Mouse (Mus musculus) heart, embryonic 13.5 days (tissue): ENCODE results near the gene Sowahc. TPM values are rescaled to one million over a fixed set of nuclear protein-coding genes. Genes with fewer than 3 reads are reported as not detected.

Experiments
- ATAC-seq: fragments of 200-750 bp; cut with Nextera tagmentation; 2 replicates; pipeline ENCODE4 v1.8.0; 2017; ENCODE audit warnings: moderate TSS enrichment; ENCODE audit not compliant: insufficient number of reproducible peaks, low FRiP score, low TSS enrichment; ENCODE audit errors: extremely low read depth
- H3K27ac ChIP-seq: fragments of 300-500 bp; sonication (generic); replicated peaks from 2 replicates; pipeline ENCODE4 v1.5.1; 2015; ENCODE audit warnings: moderate library complexity, mild to moderate bottlenecking, inconsistent platforms
- H3K27me3 ChIP-seq: fragments of 300-500 bp; sonication (generic); replicated peaks from 2 replicates; pipeline ENCODE4 v1.6.1; 2015; ENCODE audit warnings: mild to moderate bottlenecking, inconsistent platforms
- H3K36me3 ChIP-seq: fragments of 300-500 bp; sonication (generic); 2 replicates; pipeline ENCODE4 v1.6.1; 2015; ENCODE audit warnings: mild to moderate bottlenecking, inconsistent platforms
- H3K4me1 ChIP-seq: fragments of 300-500 bp; sonication (generic); 2 replicates; pipeline ENCODE4 v1.6.1; 2015; ENCODE audit warnings: inconsistent platforms
- H3K4me2 ChIP-seq: fragments of 300-500 bp; sonication (generic); 2 replicates; pipeline ENCODE4 v1.6.1; 2015; ENCODE audit warnings: inconsistent platforms, mild to moderate bottlenecking, moderate library complexity
- H3K4me3 ChIP-seq: fragments of 300-500 bp; sonication (generic); 2 replicates; pipeline ENCODE4 v1.5.1; 2015; ENCODE audit warnings: moderate library complexity, mild to moderate bottlenecking, inconsistent platforms
- H3K9ac ChIP-seq: fragments of 300-500 bp; sonication (generic); 2 replicates; pipeline ENCODE4 v1.6.1; 2015; ENCODE audit warnings: inconsistent platforms, mild to moderate bottlenecking, moderate library complexity
- H3K9me3 ChIP-seq: fragments of 300-500 bp; sonication (generic); 2 replicates; pipeline ENCODE4 v1.6.1; 2016; ENCODE audit warnings: inconsistent platforms
- WGBS: fragments of 180-500 bp; shearing (Covaris S2); methylation state at CpG from one replicate; pipeline ENCODE4 v1.1.7; 2015; ENCODE audit warnings: mixed read lengths; 5-methylcytosine and 5-hydroxymethylcytosine counted together
- polyA plus RNA-seq: library from polyadenylated mRNA; unstranded; fragments of >200 nt; fragmentation: Nextera tagmentation; extraction: Ambion mirVana; gene quantifications from 2 replicates; pipeline ENCODE4 v1.2.1, GENCODE M21; 2015

The Sowahc gene
- polyA plus RNA-seq, 1 experiment from 2014 or later, result 2.7 TPM

GRCm38 (mm10) chr10:59256533-59256932 is 34.8 kb downstream of the Sowahc start:
- no peak for ATAC-seq
- no peak overlapping the region for H3K27ac ChIP-seq
- H3K27me3 ChIP-seq, result no peaks in the 10 kb centered on the region
- H3K4me1 ChIP-seq, result peaks cover 23% of the 10 kb centered on the region
- H3K9ac ChIP-seq, result no peak overlapping the region
- no peak overlapping the region for H3K4me2 ChIP-seq
- no peaks in the 10 kb centered on the region for H3K36me3 ChIP-seq
- no peak overlapping the region for H3K4me3 ChIP-seq
- WGBS, result 76% methylated on average over 2 of the region's 2 CpGs
- H3K9me3 ChIP-seq, result no peaks in the 10 kb centered on the region

DNA sequence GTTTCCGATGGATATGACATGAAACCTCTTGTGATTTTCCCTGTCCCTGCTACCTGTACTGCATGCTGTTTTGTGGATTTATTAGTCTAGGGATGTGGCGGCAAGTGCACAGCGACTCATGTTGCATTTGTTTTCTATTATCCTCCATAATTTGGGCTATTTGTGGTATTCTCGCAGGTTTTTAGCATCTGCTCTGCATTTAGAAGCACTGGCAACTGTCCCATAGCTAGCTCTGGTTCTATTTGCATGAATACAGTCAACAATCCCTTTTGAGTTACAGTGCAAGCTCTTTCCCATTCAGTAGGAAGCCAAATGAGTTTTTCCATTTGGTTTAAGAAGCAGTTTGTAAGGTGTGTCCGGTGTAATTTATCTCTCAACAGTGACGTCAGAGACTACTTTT is 37.8 kb downstream of the Sowahc start:
- no peak overlapping the region for H3K4me2 ChIP-seq
- WGBS, result 83% methylated on average over 6 of the region's 6 CpGs
- no peak overlapping the region for H3K9ac ChIP-seq
- H3K36me3 ChIP-seq, result no peaks in the 10 kb centered on the region
- no peaks in the 10 kb centered on the region for H3K27me3 ChIP-seq
- no peak overlapping the region for H3K27ac ChIP-seq
- no peak for ATAC-seq
- peaks cover 15% of the 10 kb centered on the region for H3K4me1 ChIP-seq
- H3K4me3 ChIP-seq, result no peak overlapping the region
- no peaks in the 10 kb centered on the region for H3K9me3 ChIP-seq

DNA sequence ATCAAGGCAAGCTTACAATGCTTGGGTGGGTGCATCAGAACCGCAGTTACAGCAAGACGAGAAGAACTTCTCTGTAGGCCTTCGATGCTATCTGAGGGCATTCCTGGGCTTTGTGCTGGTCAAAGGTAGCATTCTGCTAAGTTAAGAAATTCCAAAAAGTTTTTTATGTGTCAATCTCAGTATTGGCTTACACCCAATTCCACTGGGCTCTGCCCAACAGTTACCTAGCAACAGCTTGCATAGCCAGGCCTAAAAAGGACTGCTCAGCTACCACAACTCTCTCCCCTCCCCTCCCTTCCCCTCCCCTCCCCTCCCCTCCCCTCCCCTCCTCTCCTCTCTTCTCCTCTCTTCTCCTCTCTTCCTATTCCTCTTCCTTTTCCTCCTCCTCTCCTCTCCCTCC is 39.9 kb downstream of the Sowahc start:
- ATAC-seq, result no peak

DNA sequence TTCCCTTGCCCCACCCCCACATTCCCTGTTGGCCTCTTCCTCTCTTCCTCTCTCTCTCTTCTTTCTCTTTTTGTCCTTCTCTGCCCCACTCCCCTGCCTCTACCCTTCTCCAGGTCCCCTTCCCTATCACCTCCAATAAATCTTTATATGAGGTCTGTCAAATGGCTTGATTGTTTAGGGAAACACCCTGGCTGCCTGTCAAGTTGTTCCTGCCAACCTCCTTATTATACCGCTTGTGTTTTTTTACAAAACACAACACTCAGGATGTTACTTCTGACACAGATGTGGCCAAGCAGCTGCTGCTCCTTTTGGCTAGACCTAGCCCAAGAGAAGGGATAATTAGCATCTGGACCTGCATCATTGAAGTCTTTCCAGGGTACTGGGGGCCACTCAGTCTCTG is 40.3 kb downstream of the Sowahc start:
- Histone ChIP-seq H3K27me3 (no peaks in the 10 kb centered on the region), H3K36me3 (no peaks in the 10 kb centered on the region), H3K4me1 (peaks cover 19% of the 10 kb centered on the region), H3K9me3 (no peaks in the 10 kb centered on the region), H3K4me2 (no peak overlapping the region), H3K9ac (no peak overlapping the region), H3K4me3 (no peak overlapping the region), H3K27ac (no peak overlapping the region)
- ATAC-seq, result no peak
- WGBS, result 83% methylated on average over 1 of the region's 1 CpGs

More for the DNA sequence above, 39.9 kb downstream of the Sowahc start:
- WGBS, result 68% methylated on average over 3 of the region's 3 CpGs
- H3K4me2 ChIP-seq, result no peak overlapping the region
- H3K36me3 ChIP-seq, result no peaks in the 10 kb centered on the region
- no peaks in the 10 kb centered on the region for H3K9me3 ChIP-seq
- peaks cover 19% of the 10 kb centered on the region for H3K4me1 ChIP-seq
- H3K9ac ChIP-seq, result no peak overlapping the region
- no peak overlapping the region for H3K4me3 ChIP-seq
- H3K27me3 ChIP-seq, result no peaks in the 10 kb centered on the region
- H3K27ac ChIP-seq, result no peak overlapping the region

DNA sequence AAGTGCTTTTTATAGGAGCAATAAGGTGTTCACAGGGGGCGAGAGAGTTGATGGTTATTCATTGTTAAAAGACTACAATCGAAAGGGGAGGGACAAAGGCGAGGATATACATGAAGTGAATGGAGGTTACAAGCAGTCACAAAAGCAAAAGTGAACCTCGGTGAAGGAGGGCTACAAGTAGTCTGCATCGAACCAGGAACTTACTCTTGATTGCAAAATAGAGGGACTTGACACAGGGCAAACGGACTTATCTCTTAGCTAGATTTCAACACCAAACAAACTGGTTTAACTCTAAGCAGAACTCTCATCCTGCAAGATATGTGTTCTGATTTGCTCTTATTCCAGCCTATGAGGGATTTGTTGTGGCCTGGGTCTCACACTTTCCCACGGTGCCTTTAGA is 41.2 kb downstream of the Sowahc start:
- Histone ChIP-seq H3K36me3 (no peaks in the 10 kb centered on the region), H3K4me3 (no peak overlapping the region), H3K27ac (no peak overlapping the region), H3K9me3 (no peaks in the 10 kb centered on the region), H3K9ac (no peak overlapping the region), H3K4me1 (peaks cover 19% of the 10 kb centered on the region), H3K27me3 (no peaks in the 10 kb centered on the region), H3K4me2 (no peak overlapping the region)
- 59% methylated on average over 7 of the region's 7 CpGs for WGBS
- no peak for ATAC-seq

- no peak overlapping the region for H3K9ac ChIP-seq
- H3K4me2 ChIP-seq, result peak overlapping the region; percentile 22
- peaks cover 19% of the 10 kb centered on the region for H3K4me1 ChIP-seq
- H3K27me3 ChIP-seq, result no peaks in the 10 kb centered on the region
- 29% methylated on average over 7 of the region's 7 CpGs for WGBS
- H3K27ac ChIP-seq, result peak overlapping the region; percentile 45; the same call in 1 of the 2 replicates
- H3K4me3 ChIP-seq, result no peak overlapping the region
- H3K9me3 ChIP-seq, result no peaks in the 10 kb centered on the region
- H3K36me3 ChIP-seq, result no peaks in the 10 kb centered on the region
- ATAC-seq, result no peak
Observed at GRCm38 (mm10) chr10:59265067-59265466, 43.3 kb downstream of the Sowahc start.

GRCm38 (mm10) chr10:59265674-59266073 is 43.9 kb downstream of the Sowahc start:
- Histone ChIP-seq H3K4me3 (no peak overlapping the region), H3K9ac (no peak overlapping the region), H3K27me3 (no peaks in the 10 kb centered on the region), H3K9me3 (no peaks in the 10 kb centered on the region), H3K4me2 (no peak overlapping the region), H3K4me1 (peaks cover 19% of the 10 kb centered on the region), H3K36me3 (no peaks in the 10 kb centered on the region), H3K27ac (peak overlapping the region; percentile 51)
- no peak for ATAC-seq
- 38% methylated on average over 4 of the region's 4 CpGs for WGBS

DNA sequence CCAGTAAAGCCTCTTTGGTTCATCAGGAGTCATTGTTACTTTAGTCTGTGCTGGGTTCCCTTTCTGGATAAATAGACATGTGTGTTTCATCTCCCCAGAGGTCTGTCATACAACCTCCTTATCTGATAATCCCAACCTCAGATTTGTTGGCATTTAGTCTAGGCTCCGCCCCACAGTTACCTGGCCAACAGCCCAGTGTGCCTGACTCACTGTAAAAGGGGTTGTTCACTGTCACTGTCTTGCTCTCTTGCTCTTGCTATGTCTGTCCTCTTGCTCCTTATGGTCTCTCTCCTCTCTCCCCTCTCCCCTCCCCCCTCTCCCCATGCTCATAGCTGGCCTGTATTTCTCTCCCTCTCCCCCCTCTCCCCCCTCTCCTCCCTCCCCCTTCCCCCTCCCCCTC is 44.3 kb downstream of the Sowahc start:
- 68% methylated on average over 1 of the region's 1 CpGs for WGBS
- Histone ChIP-seq H3K9me3 (no peaks in the 10 kb centered on the region), H3K27me3 (no peaks in the 10 kb centered on the region), H3K36me3 (no peaks in the 10 kb centered on the region), H3K4me3 (no peak overlapping the region), H3K4me2 (no peak overlapping the region), H3K4me1 (peaks cover 19% of the 10 kb centered on the region), H3K27ac (peak overlapping the region; percentile 51), H3K9ac (no peak overlapping the region)
- no peak for ATAC-seq

DNA sequence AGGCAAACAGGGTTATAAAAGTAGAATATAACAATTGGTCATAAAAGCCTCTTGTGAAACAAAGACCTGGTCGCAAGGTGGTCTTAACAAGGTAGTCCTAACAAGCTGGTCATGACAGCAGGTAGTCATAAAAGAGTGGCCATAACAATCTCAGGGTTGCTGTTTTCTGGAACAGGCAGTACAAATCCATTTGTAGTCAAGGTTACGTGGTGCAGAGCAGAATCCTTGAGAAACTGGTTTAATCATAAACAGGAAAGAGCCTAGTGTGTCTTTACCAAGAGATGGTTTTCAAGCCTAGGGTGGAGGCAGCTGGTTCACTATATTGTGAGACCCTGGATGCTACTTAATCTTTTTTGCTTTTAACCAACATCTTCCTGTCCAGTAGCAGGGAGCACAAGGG is 45.5 kb downstream of the Sowahc start:
- no peaks in the 10 kb centered on the region for H3K9me3 ChIP-seq
- ATAC-seq, result no peak
- peaks cover 15% of the 10 kb centered on the region for H3K4me1 ChIP-seq
- H3K36me3 ChIP-seq, result no peaks in the 10 kb centered on the region
- no peak overlapping the region for H3K4me2 ChIP-seq
- H3K9ac ChIP-seq, result no peak overlapping the region
- H3K4me3 ChIP-seq, result no peak overlapping the region
- no peaks in the 10 kb centered on the region for H3K27me3 ChIP-seq
- WGBS, result 82% methylated on average over 2 of the region's 2 CpGs
- H3K27ac ChIP-seq, result no peak overlapping the region

GRCm38 (mm10) chr10:59268109-59268508 is 46.4 kb downstream of the Sowahc start:
- H3K36me3 ChIP-seq, result no peaks in the 10 kb centered on the region
- ATAC-seq, result no peak
- H3K27ac ChIP-seq, result no peak overlapping the region
- 36% methylated on average over 4 of the region's 4 CpGs for WGBS
- no peak overlapping the region for H3K4me3 ChIP-seq
- no peaks in the 10 kb centered on the region for H3K27me3 ChIP-seq
- peaks cover 15% of the 10 kb centered on the region for H3K4me1 ChIP-seq
- H3K4me2 ChIP-seq, result no peak overlapping the region
- no peak overlapping the region for H3K9ac ChIP-seq
- H3K9me3 ChIP-seq, result no peaks in the 10 kb centered on the region

GRCm38 (mm10) chr10:59268754-59269153 is 47.0 kb downstream of the Sowahc start:
- ATAC-seq, result no peak
- Histone ChIP-seq H3K4me3 (no peak overlapping the region), H3K9ac (no peak overlapping the region), H3K36me3 (no peaks in the 10 kb centered on the region), H3K27me3 (no peaks in the 10 kb centered on the region), H3K4me2 (no peak overlapping the region), H3K27ac (no peak overlapping the region), H3K4me1 (peaks cover 15% of the 10 kb centered on the region), H3K9me3 (no peaks in the 10 kb centered on the region)
- 54% methylated on average over 3 of the region's 3 CpGs for WGBS

DNA sequence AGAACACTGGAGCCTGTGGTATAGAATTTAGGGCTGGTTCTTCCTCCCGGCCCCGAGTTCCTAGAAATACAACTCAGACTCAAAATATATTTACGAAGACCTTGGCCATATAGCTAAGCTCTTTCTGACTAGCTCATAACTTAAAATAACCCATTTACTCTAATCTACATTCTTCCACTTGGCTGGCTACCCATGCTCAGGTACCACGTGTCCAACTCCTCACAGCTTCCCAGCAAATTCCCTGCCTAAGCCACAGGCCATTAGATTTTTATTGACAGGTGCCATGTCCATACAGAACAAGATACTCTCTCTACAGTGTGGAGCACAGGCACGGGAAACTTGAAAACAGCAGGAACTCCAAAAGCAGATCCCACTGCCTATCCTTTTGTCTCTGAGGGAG is 54.0 kb downstream of the Sowahc start:
- H3K4me3 ChIP-seq, result no peak overlapping the region
- H3K27me3 ChIP-seq, result 0 out of 2 replicates have a peak, but pooled peaks cover 3% of the 10 kb centered on the region
- H3K36me3 ChIP-seq, result no peaks in the 10 kb centered on the region
- H3K27ac ChIP-seq, result no peak overlapping the region
- ATAC-seq, result no peak
- no peaks in the 10 kb centered on the region for H3K9me3 ChIP-seq
- no peak overlapping the region for H3K4me2 ChIP-seq
- peaks cover 10% of the 10 kb centered on the region for H3K4me1 ChIP-seq
- H3K9ac ChIP-seq, result no peak overlapping the region
- 78% methylated on average over 5 of the region's 5 CpGs for WGBS
